Mouse (Mus musculus) myocyte (in vitro differentiated cells): Measurements from ENCODE around the gene Rbm11.

Source experiments
- CEBPB ChIP-seq: IDR thresholded peaks from 2 replicates; pipeline ENCODE4 v1.6.1; 2011; ENCODE audit warnings: mild to moderate bottlenecking, moderate library complexity; ENCODE audit not compliant: poor library complexity, insufficient read depth, severe bottlenecking
- E2F4 ChIP-seq: IDR thresholded peaks from one replicate; pipeline ENCODE4 v1.6.1; 2011; ENCODE audit warnings: mild to moderate bottlenecking, control low read depth, moderate library complexity; ENCODE audit not compliant: insufficient read depth
- MYOG ChIP-seq, 3 experiments: IDR thresholded peaks; one replicate each; pipeline ENCODE4 v1.6.1; 2011; ENCODE audit warnings: control low read depth in 2 of 3, low read depth in 2 of 3, mild to moderate bottlenecking in 2 of 3; ENCODE audit not compliant: insufficient read length in 2 of 3, control insufficient read depth in 1 of 3, insufficient read depth in 1 of 3
- POLR2A ChIP-seq: IDR thresholded peaks from one replicate; pipeline ENCODE4 v1.6.1; 2011; ENCODE audit warnings: low read depth, mild to moderate bottlenecking, control low read depth, moderate library complexity; ENCODE audit not compliant: insufficient read length
- POLR2AphosphoS2 ChIP-seq: IDR thresholded peaks from one replicate; pipeline ENCODE4 v1.6.1; 2011; ENCODE audit warnings: low read depth, control low read depth; ENCODE audit not compliant: insufficient read length
- TCF12 ChIP-seq: IDR thresholded peaks from one replicate; pipeline ENCODE4 v1.6.1; 2011; ENCODE audit warnings: mild to moderate bottlenecking, control low read depth; ENCODE audit not compliant: poor library complexity, insufficient read depth, severe bottlenecking
- USF1 ChIP-seq: IDR thresholded peaks from one replicate; pipeline ENCODE4 v1.6.1; 2011; ENCODE audit warnings: low read depth, mild to moderate bottlenecking, control low read depth, moderate library complexity

DNA sequence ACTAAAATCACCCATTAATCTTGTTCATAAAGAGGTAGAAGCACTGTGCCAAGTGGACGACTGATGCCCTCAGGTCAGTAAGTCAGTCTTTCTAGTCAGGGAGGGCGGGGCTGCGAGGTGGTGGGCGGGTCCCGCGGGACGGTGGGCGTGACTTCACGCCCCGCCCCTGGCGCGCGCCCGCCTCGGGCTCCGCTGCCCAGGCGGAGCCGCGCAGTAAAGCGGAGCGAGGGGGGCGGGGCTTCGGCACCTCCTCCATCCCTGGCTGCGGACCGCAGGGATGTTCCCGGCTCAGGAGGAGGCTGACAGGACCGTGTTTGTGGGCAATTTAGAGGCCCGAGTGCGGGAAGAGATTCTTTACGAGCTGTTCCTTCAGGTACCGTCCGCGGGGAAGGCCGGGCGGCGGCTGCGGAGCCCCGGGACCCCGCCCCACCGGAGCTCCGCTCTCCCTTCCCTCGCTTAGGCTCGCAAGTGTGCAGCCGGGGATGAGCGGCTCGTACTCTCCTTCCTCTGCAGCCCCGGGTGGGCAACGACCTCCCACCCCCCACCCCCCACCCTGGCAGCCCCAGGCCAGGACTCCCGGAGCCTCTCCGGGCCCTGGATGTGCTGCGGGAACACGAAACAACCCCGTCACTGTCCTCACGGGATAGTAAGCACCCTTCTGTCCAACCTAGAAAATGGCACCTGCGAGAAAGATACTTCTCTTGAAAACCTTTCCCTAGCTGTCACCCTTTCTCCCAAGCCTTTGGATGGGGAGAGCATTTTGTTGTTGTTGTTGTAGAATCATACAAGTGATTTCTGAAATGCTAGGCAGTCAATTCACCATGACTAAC, at the start of gene Rbm11:
- TF ChIP-seq CEBPB (no peak), MYOG (IDR thresholded peaks at IDR 0.05; ENCODE audit: control insufficient read depth in 1 of 3, insufficient read depth in 1 of 3, insufficient read length in 2 of 3, low read depth in 2 of 3) (no peak), E2F4 (no peak), POLR2AphosphoS2 (no peak), USF1 (no peak), TCF12 (no peak), POLR2A (no peak)
